Mouse (Mus musculus) CD4-positive, CD25-positive, alpha-beta regulatory T cell, adult 2 months (primary cell): Measurements from ENCODE around the gene Zfp334.
A peak's percentile ranks its signal among the peaks of the same experiment; 100 is the strongest.

ENCODE experiments used
- DNase-seq: peaks from one replicate; pipeline ENCODE4 v3.0.0-alpha.2; 2012; ENCODE audit warnings: low read depth, low spot score

Zfp334 gene

DNA sequence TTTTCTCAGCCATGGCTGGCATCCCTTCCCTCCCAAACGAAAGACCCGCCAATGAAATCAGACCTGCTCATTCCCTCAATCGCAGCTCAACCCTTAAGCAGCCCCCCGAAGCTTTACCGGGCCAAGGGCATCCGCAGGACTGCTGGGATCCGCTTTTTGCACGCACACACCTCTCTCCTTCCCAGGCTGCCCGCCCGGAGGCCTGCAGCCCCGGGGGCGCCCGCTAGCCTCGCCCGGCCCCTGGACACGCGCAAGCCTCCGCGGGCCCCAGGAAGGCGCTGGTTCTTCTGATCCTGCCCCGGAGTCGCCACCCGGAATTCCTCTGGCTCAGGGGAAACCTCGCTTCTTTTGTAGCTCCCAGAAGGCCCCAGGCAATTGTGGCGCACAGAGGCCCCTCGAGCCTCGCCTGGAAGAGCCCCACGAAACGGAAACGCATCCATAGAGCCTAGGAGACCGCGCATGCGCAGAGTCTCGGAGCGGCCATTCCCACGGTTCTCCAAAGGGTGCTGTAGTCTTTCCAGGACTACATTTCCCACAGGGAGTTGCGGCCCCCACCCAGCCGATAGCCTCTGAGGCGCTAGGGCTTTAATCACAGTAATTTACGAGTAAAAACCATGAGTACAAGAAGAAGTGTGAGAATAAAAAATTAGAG lies at the start of gene Zfp334:
TSS of gene Zfp334 (minus strand) at position 416 of the 652 bp plus-strand sequence.
- no peak for DNase-seq

DNA sequence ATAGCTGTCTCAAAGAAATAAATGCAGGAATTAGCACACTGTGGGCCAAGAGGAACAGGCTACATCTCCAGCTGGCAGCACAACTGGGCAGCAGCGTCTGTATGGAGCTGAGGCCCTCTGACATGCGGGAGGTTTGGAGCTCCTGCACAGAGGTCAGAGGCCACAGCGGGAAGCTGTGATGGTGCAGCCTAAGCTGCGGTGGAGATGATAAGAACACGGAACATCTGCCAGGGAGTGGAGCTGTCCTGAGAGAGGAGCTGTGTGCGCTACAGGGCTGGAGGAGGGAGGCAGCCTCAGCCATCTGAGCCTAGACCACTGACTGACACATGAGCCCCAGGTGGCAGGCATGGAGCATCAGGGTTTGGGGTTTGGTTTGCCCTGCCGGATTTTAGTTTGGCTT lies 40.6 kb upstream of the Zfp334 start:
- DNase-seq: no peak

DNA sequence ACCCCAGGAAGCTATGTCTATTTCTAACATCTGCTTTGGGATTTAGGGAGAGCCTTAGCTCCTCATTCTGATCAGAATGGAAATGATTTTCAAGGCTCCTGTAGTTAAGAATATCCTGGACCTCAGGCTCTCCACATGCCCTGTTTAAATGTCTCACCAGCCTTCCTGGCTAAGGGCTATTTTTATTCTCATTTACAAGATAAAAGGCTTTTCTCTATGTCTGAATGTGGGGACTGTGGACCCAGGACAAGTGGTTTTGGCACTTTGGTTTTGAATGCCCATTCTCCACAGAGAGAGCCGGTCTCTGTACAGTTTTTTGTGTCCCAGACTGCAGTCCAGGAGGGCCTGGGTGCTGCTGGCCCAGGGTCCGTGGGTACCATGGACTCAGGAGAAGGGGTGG lies 32.1 kb upstream of the Zfp334 start:
- no peak for DNase-seq

DNA sequence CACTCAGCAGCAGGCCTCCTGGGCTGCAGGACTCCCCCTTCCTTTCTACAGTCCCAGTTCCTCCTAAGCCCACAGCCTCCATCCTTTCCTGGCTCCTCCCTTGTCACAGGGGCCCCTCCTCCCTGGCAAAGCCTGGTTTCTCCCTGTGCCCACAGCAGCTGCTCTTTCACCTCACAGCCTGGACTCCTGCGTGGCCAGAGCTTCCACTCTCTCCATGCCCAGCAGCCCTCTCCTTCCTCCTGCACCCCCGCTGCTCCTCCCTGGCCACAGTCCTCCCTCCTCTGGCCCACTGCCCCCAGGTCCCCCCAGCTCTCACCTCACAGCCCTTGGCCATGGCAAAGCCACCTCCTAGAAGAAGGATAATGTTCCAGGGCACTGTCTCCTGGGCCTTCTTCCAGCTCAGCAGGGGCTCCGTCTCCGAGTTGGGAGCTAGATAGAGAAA lies 31.6 kb upstream of the Zfp334 start:
- no peak for DNase-seq

DNA sequence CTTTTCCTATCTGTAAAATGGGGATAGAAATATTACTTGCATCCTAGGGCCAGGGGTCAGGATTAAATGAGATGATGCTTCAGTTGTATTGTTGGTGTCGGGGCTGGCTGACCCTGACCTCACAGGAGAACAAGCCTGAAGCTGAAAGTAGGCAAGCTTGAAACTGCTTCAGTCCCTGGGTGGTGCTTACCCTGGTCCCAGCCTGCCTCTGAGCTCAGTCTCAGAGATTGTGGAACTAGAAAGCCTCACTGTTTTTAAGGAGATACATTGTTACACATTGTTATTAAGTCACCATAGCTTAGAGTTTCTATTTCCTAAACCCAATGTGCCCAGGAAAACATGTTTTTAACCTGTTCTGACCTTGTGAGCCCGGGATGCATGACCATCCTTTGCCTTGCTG lies 30.5 kb upstream of the Zfp334 start:
- DNase-seq: no peak

DNA sequence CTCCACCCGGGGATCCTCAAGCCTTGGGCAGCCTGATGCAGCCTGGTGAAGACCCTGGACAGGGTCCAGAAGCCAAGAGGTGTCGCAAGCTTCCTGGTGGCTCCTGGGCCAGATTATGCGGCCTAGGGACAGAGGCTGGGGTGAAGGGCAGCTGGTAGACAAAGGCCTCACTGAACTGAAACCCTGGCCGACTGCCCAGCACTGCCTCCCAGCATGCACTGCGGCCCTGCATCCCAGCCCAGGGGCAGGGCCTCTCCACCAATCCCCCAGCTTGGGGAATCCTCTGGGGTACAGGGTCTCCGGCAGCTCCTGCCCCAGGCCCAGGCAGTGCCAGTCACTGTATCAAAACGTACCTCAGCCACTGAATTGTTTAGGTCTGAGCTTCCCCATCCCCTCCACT lies 29.2 kb upstream of the Zfp334 start:
- DNase-seq: no peak

DNA sequence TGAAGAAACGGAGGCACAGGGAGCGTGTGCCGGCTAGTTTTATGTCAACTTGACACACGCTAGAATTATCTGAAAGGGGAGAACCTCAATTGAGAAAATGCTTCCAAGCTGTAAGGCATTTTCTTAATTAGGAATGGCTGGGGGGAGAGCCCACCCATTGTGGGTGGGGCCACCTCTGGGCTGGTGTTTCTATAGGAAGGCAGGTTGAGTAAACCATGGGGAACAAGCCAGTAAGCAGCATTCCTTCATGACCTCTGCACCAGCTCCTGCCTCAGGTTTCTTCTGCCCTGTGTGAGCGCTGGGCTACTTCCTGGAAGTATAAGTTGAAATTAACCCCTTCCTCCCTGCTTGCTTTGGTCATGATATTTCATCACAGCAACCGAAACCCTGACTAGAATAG lies 27.7 kb upstream of the Zfp334 start:
- no peak for DNase-seq

DNA sequence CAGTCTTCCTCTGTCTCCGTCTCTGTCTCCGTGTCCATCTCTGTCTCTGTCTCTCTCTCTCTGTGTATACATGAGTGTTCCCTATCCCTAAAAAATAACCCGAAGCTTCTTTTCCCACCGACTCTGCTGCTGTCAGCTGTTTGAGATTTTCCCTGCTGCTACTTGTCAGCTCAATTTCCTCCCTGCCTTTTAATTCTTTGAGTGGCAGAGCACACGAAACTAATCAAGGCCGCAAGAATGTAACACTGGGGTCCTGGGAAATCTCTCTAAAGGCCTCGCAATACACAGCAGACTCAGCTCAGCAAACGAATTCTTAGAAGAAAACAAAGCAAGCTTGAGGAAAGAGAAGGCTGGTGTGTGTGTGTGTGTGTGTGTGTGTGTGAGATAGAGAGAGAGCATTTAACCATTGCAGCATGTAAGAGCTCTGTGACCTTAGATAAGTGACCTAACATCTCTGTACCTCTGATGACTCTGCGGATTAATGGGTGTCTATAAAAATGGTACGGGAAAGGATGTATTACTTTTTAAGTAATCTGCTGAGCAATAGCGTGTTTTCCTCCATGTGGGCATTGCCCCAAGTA lies 27.2 kb upstream of the Zfp334 start:
- no peak for DNase-seq

DNA sequence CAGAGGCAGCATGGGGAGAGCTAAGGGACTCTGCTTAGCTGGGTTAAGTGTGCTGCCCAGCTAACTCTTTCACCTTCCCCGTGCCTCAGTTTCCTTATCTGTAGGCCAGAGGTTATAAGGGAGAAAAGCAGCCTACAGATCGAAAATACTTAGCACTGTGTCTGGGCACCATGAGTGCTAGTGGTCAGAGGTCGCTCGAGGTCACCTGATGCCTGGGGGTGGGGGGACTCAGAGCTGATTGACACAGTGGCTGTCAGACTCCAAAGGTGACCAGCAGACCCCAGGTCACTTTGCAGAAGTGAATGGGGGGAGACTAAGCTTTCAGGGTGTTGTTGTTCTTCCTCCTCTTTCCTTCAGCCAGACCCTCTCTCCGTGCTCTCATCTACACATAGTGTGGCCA lies 26.3 kb upstream of the Zfp334 start:
- no peak for DNase-seq

DNA sequence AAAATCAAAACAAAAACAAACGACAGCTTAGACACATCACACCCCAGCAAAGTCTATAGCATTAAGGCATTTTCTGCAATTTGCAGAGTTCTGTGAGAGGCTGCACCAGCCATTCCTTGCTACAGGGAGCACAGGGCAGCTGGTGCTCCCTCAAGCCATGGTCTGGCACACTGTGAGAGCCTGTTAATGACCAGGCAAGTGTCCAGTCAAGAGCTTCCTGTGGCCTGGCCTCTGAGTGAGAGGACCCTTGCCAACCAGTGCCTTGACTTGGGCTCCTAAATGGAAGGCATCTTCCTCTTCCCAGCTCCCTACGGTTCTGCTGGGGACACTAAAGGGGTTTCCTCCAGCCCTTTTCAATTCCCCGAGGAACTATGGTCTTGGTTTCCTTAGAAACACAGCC lies 25.8 kb upstream of the Zfp334 start:
- no peak for DNase-seq

DNA sequence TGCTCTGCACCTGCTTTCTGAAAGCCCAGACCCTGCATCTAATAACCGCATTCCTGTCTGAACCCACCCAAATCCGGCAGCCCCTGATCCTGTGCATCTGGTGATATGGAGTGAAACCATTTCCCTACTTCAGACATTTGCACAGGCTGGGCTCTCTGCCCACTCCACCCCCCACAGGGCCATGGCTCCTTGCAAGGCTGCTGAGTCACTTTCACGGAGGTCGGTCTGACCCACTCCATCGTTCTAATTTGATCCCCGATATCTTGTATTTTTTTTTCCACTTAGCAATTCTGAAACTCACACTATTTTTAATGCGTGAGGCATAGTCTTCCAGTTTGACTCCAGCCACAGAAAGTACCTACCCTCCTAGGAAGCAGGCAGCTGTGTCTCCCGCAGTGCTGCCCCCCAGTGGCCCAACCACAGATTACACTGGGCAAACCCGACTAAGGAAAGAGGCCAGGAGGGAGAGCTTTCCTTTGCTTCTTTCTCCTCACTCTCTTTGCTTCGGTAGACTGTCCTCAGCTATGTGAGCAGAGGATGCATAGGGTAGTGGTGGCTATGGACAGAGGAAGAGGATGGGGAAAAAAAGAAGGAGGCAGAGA lies 19.7 kb upstream of the Zfp334 start:
- DNase-seq: peak; percentile 67

DNA sequence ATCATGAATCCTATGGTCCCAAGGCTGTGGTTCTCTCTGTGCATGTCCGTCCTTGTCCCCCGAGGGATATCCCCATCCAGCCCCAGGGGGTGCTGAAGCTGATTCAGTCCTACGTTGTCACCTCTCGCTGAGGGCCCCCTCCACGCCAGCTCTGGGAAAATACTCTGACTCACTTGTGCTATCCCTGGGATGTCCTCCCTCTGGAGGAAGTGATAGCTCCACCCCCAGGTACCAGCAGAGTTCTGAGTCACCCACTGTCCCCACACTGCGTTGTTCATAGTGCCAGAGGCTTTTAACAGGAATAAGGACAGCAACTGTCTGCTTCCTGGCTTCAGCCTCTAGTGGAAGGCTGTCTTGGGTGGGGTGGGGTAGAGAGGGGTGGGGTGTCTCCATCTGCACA lies 17.3 kb upstream of the Zfp334 start:
- DNase-seq: no peak

DNA sequence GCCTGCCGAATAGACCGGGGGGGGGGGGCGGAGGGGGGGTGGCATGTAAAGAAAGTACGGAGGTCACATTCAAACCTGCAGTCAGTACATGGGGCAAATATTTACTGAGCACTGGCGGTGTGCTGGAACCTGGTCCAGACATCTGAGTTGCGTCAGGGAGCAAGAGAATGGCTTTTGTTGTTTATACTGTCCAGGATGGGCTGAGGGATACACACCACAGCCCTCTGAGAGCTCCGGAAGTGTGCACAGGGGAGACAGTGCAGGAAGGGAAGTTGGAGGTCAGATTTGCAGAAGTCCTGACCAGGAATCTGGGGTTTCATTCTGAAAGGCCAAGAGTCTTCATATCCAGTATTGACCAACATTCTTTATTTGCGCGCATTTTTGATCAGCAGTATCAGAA lies 16.9 kb upstream of the Zfp334 start:
- DNase-seq: no peak

DNA sequence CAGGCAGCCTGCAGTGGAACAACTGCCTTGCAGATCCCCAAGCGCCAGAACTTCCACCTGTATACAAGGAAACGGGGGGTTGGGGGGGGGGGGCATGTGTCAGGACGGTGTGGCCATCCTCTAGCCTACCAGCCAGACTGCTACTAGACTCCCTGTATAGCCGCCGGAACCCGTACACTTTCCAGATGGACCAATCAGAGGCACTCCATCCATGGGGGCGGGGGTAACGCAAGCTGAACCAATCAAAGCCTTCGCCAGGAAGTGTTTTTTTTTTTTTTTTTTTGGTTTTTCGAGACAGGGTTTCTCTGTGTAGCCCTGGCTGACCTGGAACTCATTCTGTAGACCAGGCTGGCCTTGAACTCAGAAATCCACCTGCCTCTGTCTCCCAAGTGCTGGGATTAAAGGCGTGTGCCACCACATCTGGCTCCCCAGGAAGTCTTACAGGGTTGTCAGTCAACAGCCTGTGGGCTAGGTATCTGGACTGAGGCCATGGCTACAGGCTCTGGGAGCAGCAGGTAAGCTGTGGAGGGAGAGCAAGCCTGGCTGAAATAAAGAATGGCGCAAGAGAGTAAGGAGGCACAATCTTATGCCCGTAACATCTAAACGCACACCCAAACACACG lies 10.2 kb upstream of the Zfp334 start:
- DNase-seq: no peak

DNA sequence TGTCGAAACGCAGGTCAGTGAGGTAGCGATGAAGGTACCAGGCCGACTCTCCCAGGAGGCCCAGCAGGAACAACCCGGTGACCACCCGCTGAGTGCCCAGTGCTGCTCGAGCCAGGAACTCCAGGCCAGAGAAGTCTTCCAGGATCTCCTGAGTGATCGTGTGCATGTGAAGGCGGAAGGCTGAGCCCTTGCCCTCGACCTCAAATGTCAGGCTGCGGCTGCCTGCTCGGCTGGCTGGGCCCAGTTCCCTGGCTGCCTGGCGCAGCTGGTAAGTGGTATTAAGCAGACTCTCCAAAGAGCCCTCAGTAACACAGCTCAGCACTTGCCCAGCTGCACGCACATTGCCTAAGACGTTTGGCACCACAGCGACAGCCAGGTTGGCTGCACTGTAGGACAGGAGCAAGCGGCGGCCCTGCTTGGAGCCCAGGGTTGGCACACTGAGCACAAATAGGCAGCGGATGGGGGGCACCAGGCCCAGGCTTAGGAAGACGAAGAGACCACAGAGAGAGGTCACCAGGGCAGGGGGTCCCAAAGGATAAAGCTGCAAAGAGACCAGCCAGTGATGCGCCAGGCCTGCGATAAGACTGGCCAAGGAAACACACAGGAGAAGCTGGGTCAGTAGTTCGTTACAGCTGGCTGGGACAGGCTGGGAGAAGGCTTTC lies 9.6 kb upstream of the Zfp334 start:
- no peak for DNase-seq

DNA sequence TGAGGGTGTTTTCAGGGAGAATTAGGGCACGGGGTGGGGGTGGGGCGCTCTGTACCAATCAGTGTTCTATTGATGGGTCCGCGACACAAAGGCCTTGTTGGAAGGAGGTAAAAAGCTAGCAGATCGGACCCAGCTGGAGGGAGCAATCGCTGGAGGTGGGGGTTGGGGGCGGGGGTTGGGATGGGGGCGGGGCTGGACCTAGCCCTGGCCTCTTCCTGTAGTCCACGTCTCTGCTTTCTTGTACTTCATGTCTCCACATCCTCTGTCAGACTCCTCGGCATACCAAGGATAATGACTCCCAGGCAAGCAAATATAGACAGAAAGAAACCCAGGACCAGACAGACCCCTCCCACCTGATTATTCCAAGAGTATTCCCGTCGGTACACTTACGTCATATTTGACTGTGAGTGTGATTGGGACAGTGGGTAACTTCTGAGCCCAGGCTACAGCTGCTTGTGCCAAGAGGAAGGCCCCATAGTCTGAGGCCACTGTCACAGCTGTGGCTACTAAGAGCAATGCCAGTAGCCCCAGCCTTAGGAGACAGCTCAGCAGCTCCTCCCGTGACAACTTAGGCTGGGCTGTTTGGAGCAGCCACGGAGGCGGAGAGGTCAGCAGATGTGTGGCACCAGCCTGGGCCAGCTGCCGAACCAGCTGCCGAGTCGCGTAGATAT lies 8.9 kb upstream of the Zfp334 start:
- no peak for DNase-seq

DNA sequence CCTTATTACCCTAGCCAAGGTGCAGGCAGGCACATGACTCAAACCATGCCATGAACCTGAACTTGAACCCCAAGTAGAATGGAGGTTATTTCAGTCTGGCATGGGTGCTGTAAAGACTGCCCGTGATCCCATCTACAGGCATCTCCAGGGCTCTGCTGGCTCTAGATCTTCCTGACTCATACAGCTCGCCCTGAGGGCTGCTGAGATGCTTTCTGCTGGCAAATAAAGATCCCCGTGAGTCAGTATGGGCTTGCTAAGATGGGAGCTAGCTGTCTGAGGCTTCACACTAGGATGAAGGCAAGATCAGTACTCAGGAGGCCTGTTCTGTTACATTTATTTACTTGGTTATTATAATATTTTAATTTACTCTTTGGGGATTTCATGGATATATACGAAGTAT lies 4.1 kb upstream of the Zfp334 start:
- no peak for DNase-seq

DNA sequence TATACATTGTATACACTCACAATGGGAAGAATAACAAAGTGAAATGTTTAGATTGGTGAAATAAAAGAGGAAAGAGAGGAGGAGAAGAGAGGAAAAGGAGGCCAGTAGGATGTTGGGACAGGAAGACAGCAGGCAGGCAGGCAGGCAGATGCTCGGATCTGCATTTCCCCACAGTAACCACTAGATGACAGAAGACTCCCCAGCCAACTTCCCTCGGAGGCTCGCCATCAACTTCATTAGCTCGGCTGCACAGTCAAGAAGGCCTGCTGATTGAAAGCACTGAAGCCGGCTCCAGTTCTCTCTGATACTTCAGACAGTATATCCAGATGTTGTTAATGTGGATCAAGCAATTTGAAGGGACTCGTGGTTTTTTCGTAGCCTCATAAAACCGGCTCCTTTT lies 3.5 kb upstream of the Zfp334 start:
- peak; percentile 68 for DNase-seq

DNA sequence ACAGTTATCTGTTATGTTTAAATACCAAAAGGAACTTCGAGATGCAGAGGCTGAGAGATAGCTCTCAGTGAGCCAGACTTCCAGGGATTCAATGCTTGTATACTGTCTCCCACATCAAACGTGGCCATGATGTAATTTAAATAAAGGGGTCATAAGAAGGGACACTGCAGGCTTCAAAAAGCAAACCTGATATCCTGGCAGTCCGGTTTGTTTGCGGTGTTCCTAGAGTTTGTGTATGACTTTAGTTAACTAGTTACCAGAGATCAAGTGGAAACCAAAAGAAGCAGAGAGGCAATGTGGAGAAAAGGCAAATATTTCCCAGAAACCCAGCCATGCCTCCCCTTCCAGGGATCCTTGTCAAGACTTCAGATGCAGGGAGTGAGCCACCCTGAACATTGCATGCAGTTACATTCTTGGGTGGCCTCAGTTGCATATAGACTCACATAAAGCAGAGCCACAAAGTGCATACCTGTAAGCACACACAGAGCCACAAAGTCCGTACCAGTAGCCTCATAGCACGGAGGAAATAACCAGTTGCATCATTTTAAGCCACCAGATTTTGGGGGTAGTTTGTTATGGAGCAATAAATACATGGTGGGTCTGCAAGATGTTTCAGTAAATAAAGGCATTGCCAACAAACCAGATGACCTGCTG lies 1.4 kb upstream of the Zfp334 start:
- DNase-seq: no peak

DNA sequence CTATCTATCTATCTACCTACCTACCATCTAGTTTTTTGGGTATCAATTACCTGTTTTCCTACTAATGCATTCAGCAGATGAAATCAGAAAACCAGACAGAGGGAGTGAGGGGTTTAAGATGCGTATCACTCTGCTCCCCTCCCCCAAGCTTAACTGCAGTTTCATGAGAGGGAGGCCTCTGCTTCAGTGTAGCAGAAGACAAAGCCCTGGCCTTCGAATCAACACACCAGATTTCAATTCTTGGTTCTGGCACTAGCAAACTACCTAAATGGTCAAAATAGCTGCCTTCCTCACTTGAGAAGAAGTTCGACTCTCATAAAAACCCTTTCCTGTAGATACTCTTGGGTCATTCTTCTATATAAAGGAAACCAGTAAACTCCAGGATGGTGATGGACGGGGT lies 689 bp downstream of the Zfp334 start:
- DNase-seq: no peak

DNA sequence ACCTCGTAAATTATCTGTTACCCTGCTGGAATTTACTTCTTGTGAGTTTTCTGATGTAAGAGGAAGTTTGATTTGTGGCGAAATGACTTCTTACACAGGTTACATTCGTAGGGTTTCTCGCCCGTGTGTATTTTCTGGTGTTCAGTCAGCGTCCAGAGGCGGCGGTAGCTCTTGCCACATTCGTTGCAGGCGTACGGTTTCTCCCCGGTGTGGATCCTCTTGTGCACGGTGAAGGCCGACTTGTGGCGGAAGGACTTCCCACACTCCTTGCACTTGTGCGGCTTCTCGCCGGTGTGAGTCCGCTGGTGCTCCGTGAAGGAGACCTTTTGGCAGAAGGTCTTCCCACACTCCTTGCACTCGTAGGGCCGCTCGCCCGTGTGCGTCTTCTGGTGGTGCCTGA lies 8.0 kb downstream of the Zfp334 start:
- no peak for DNase-seq
